In the genomic region with DNA sequence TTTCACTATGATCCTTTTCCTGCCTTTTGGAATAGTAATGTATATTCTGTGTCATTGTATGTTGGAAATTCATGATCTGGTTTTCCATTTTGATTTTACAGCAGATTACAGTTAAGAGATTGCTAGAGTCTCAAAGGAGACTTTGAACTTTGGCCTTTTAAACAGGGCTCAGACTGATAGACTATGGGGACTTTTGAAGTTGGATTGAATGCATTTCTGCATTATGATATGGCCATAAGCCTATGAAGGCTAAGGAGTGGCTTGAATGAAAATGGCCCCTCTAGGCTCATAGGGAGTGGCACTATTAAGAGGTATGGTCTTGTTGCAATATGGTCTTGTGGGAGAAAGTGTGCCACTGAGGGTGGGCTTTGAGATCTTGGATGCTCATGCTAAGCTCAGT, we compare ENCODE assay signal across 28 mouse cellular contexts.
"Had no signal": no experiment of that assay in that cellular context is flagged by ENCODE, and none has a peak within 500 bp of the region (broad histone marks: within the 10 kb centered on the region; RNA-seq: fewer than 3 reads in every experiment).

No protein-coding gene starts in this region.

- H3K27ac ChIP-seq: embryonic facial prominence, embryonic 10.5 days; embryonic facial prominence, embryonic 12.5 days; embryonic facial prominence, embryonic 13.5 days; embryonic facial prominence, embryonic 15.5 days; forebrain, embryonic 10.5 days; forebrain, embryonic 12.5 days; forebrain, embryonic 13.5 days; forebrain, embryonic 15.5 days; gastrocnemius, adult 2 months had no signal

- H3K36me3 ChIP-seq: embryonic facial prominence, embryonic 10.5 days; embryonic facial prominence, embryonic 12.5 days; embryonic facial prominence, embryonic 13.5 days; embryonic facial prominence, embryonic 15.5 days; forebrain, embryonic 10.5 days; forebrain, embryonic 12.5 days; forebrain, embryonic 15.5 days had no signal

- H3K9me3 ChIP-seq: embryonic facial prominence, embryonic 12.5 days; embryonic facial prominence, embryonic 15.5 days; forebrain, embryonic 12.5 days; forebrain, embryonic 15.5 days had no signal

- H3K9ac ChIP-seq: embryonic facial prominence, embryonic 12.5 days; embryonic facial prominence, embryonic 13.5 days; embryonic facial prominence, embryonic 15.5 days; forebrain, embryonic 12.5 days; forebrain, embryonic 13.5 days; forebrain, embryonic 15.5 days; forebrain, postnatal 0 days had no signal

- DNase-seq: cerebellum, adult 2 months; cerebellum, adult 8-10 months; cerebellum, adult 9-10 months; cerebellum, adult 9-11 months; cerebellum, postnatal 10 days; cerebellum, postnatal 14 days; cerebellum, postnatal 25 days; cerebellum, postnatal 36 days; embryo, embryonic 11 days; forebrain, postnatal 0 days; gastrocnemius, adult 2 months; gastrocnemius, postnatal 10 days; gastrocnemius, postnatal 14 days; gastrocnemius, postnatal 25 days; gastrocnemius, postnatal 36 days; heart, adult 11 months; heart, adult 18-20 months had no signal

- H3K4me2 ChIP-seq: embryonic facial prominence, embryonic 12.5 days; embryonic facial prominence, embryonic 13.5 days; embryonic facial prominence, embryonic 15.5 days; forebrain, embryonic 12.5 days; forebrain, embryonic 13.5 days; forebrain, embryonic 15.5 days had no signal

- H3K27me3 ChIP-seq: embryonic facial prominence, embryonic 12.5 days; embryonic facial prominence, embryonic 13.5 days; embryonic facial prominence, embryonic 15.5 days; forebrain, embryonic 13.5 days; forebrain, embryonic 15.5 days had no signal

- H3K4me3 ChIP-seq: embryonic facial prominence, embryonic 10.5 days; embryonic facial prominence, embryonic 12.5 days; embryonic facial prominence, embryonic 13.5 days; embryonic facial prominence, embryonic 15.5 days; erythroblast, embryonic 14.5 days; forebrain, embryonic 10.5 days; forebrain, embryonic 12.5 days; forebrain, embryonic 13.5 days; forebrain, embryonic 15.5 days; gastrocnemius, adult 2 months had no signal

- H3K4me1 ChIP-seq: embryonic facial prominence, embryonic 12.5 days; embryonic facial prominence, embryonic 13.5 days; forebrain, embryonic 10.5 days; forebrain, embryonic 12.5 days; forebrain, embryonic 13.5 days; forebrain, embryonic 15.5 days had no signal

- ATAC-seq: forebrain, embryonic 13.5 days; forebrain, embryonic 14.5 days; forebrain, embryonic 15.5 days; forebrain, embryonic 16.5 days; forebrain, postnatal 0 days had no signal
